Mouse (Mus musculus) forebrain, embryonic 10.5 days (tissue): ENCODE results near the gene Prnd. TPM values are rescaled to one million over a fixed set of nuclear protein-coding genes. Genes with fewer than 3 reads are reported as not detected.
A peak's percentile ranks its signal among the peaks of the same experiment; 100 is the strongest.

Source experiments
- DNase-seq: peaks from one replicate; pipeline ENCODE4 v3.0.0-alpha.2; 2017; ENCODE audit warnings: low spot score; ENCODE audit errors: extremely low spot score
- H3K27ac ChIP-seq: fragments of 300-500 bp; sonication (generic); 2 replicates; pipeline ENCODE4 v1.5.1; 2016; ENCODE audit warnings: mild to moderate bottlenecking
- H3K27me3 ChIP-seq: fragments of 300-500 bp; sonication (generic); 2 replicates; pipeline ENCODE4 v1.6.1; 2016; ENCODE audit warnings: mild to moderate bottlenecking; ENCODE audit not compliant: poor library complexity, severe bottlenecking
- H3K36me3 ChIP-seq: fragments of 300-500 bp; sonication (generic); replicated peaks from 2 replicates; pipeline ENCODE4 v1.6.1; 2016; ENCODE audit warnings: mild to moderate bottlenecking, moderate library complexity
- H3K4me1 ChIP-seq: fragments of 300-500 bp; sonication (generic); 2 replicates; pipeline ENCODE4 v1.6.1; 2016
- H3K4me3 ChIP-seq: fragments of 300-500 bp; sonication (generic); 2 replicates; pipeline ENCODE4 v1.5.1; 2016; ENCODE audit warnings: mild to moderate bottlenecking, moderate library complexity
- H3K9me3 ChIP-seq: fragments of 300-500 bp; sonication (generic); 2 replicates; pipeline ENCODE4 v1.6.1; 2016; ENCODE audit warnings: mild to moderate bottlenecking, moderate library complexity
- WGBS: fragments of 180-500 bp; shearing (Covaris S2); methylation state at CpG from one replicate; pipeline ENCODE4 v1.1.7; 2016; 5-methylcytosine and 5-hydroxymethylcytosine counted together
- polyA plus RNA-seq: library from polyadenylated mRNA; unstranded; fragments of >200 nt; fragmentation: Nextera tagmentation; extraction: Ambion mirVana; gene quantifications from 2 replicates; pipeline ENCODE4 v1.2.1, GENCODE M21; 2016

Prnd gene
- polyA plus RNA-seq, 1 experiment from 2014 or later: 3.9 TPM

GRCm38 (mm10) chr2:131912526-131913258 is 38.0 kb upstream of the Prnd start:
- DNase-seq: no peak
- peaks cover 3% of the 10 kb centered on the region for H3K36me3 ChIP-seq
- no peak overlapping the region for H3K27ac ChIP-seq
- no peak overlapping the region for H3K4me3 ChIP-seq
- WGBS: 78% methylated on average over 8 of the region's 8 CpGs
- peaks cover 35% of the 10 kb centered on the region for H3K4me1 ChIP-seq
- no peaks in the 10 kb centered on the region for H3K9me3 ChIP-seq
- H3K27me3 ChIP-seq: peaks cover 31% of the 10 kb centered on the region

GRCm38 (mm10) chr2:131932275-131932902 is 18.3 kb upstream of the Prnd start:
- H3K27me3 ChIP-seq: no peaks in the 10 kb centered on the region
- 77% methylated on average over 7 of the region's 7 CpGs for WGBS
- H3K4me3 ChIP-seq: no peak overlapping the region
- H3K9me3 ChIP-seq: peaks cover 2% of the 10 kb centered on the region; the same call in 1 of the 2 replicates
- peaks cover 17% of the 10 kb centered on the region for H3K4me1 ChIP-seq
- no peak for DNase-seq
- no peak overlapping the region for H3K27ac ChIP-seq
- peaks cover 10% of the 10 kb centered on the region for H3K36me3 ChIP-seq

GRCm38 (mm10) chr2:131933013-131933412 is 17.6 kb upstream of the Prnd start:
- Histone ChIP-seq H3K27ac (peak overlapping the region; percentile 62), H3K27me3 (no peaks in the 10 kb centered on the region), H3K9me3 (peaks cover 2% of the 10 kb centered on the region; the same call in 1 of the 2 replicates), H3K4me3 (no peak overlapping the region), H3K36me3 (peaks cover 10% of the 10 kb centered on the region), H3K4me1 (peaks cover 17% of the 10 kb centered on the region)
- no peak for DNase-seq
- WGBS: 32% methylated on average over 6 of the region's 6 CpGs

- Histone ChIP-seq H3K4me3 (no peak overlapping the region), H3K36me3 (peaks cover 10% of the 10 kb centered on the region), H3K27ac (peak overlapping the region; percentile 62; the same call in 1 of the 2 replicates), H3K27me3 (no peaks in the 10 kb centered on the region), H3K9me3 (peaks cover 2% of the 10 kb centered on the region; the same call in 1 of the 2 replicates), H3K4me1 (peaks cover 17% of the 10 kb centered on the region)
- no peak for DNase-seq
- WGBS: 42% methylated on average over 3 of the region's 3 CpGs
Measured at GRCm38 (mm10) chr2:131933598-131933997, 17.1 kb upstream of the Prnd start.

DNA sequence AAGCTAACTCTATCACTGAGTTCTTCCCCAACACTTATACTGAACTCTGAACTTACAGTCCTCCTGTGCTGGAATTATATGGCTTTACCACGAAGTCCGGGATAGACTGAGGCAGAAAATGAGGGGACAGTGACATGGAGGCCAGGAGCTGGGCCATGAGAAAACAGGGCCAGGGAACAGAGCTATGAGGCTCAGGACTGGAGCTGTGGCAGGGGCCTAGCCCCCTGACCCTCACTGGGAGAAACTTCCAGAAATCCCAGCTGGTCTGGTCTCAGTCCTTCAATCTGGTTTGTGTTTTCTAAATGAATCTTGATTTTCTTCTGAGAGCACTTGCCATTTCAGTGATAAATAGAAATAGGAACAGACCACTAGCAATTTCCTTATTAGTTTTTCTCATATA is 16.4 kb upstream of the Prnd start:
- no peak overlapping the region for H3K4me3 ChIP-seq
- no peak for DNase-seq
- H3K4me1 ChIP-seq: peaks cover 17% of the 10 kb centered on the region
- H3K9me3 ChIP-seq: peaks cover 2% of the 10 kb centered on the region; the same call in 1 of the 2 replicates
- H3K27me3 ChIP-seq: no peaks in the 10 kb centered on the region
- WGBS: 89% methylated on average over 2 of the region's 2 CpGs
- peaks cover 10% of the 10 kb centered on the region for H3K36me3 ChIP-seq
- H3K27ac ChIP-seq: no peak overlapping the region

- 82% methylated on average over 10 of the region's 10 CpGs for WGBS
- peaks cover 2% of the 10 kb centered on the region; the same call in 1 of the 2 replicates for H3K9me3 ChIP-seq
- H3K36me3 ChIP-seq: peaks cover 10% of the 10 kb centered on the region
- no peak overlapping the region for H3K4me3 ChIP-seq
- H3K27ac ChIP-seq: no peak overlapping the region
- peaks cover 17% of the 10 kb centered on the region for H3K4me1 ChIP-seq
- no peak for DNase-seq
- H3K27me3 ChIP-seq: no peaks in the 10 kb centered on the region
Measured at GRCm38 (mm10) chr2:131935390-131936105, 15.1 kb upstream of the Prnd start.

DNA sequence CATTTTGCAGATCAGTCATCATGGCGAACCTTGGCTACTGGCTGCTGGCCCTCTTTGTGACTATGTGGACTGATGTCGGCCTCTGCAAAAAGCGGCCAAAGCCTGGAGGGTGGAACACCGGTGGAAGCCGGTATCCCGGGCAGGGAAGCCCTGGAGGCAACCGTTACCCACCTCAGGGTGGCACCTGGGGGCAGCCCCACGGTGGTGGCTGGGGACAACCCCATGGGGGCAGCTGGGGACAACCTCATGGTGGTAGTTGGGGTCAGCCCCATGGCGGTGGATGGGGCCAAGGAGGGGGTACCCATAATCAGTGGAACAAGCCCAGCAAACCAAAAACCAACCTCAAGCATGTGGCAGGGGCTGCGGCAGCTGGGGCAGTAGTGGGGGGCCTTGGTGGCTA is 14.3 kb upstream of the Prnd start:
- Histone ChIP-seq H3K4me1 (peaks cover 17% of the 10 kb centered on the region), H3K4me3 (no peak overlapping the region), H3K36me3 (peaks cover 10% of the 10 kb centered on the region), H3K27ac (no peak overlapping the region), H3K27me3 (no peaks in the 10 kb centered on the region), H3K9me3 (peaks cover 2% of the 10 kb centered on the region; the same call in 1 of the 2 replicates)
- WGBS: 97% methylated on average over 10 of the region's 10 CpGs
- no peak for DNase-seq

DNA sequence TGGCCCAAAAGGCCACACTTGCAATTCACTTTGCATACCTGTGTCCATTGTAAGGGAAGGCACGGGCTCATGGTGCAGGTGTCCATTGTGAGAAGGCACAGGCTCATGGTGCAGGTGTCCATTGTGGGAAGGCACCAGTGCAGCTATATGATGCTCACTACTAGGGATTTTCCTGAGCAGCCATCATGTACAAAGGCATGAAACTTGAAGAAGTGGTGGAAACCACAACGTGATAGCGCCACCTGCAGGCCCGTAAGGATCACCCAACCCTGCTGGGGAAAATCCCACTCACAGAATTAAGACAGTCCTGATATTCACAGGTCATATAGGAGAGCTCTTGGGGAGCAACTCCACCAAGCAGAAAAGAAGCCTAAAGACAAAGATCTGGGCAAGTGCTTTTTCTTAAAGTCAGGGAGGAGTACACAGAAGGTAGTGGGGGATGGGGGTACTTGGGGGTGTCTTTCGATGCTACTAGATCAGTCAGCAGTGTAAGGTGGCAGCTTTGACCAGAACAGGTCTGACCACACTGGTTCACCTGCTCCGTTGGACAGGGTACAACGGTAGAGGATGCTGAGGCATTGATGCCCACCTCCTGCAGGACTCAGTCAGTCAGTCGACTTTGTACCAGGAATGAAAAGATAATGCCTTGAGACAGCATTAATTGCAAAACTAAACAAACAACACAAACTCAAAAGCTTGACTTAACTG is 11.1 kb upstream of the Prnd start:
- WGBS: 40% methylated on average over 8 of the region's 8 CpGs
- H3K4me1 ChIP-seq: no peaks in the 10 kb centered on the region

DNA sequence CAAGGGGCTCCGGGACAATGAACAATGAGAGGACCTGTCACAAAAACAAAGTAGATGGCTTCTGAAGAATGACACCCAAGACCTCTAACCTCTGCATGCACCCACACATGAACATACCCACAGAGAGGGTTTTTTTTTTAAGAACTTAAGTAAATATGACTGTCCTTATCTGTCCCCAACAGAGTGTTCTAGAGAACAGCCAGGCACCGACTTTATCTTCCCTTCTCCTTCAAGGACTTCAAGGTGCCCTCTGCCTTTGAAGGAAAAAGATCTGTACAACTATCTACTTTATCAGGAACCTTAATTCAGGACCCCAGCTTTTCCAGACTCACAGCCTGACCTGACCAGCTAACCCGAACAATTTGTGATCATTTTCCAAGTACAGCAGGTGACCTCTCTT is 10.2 kb upstream of the Prnd start:
- Histone ChIP-seq H3K4me3 (no peak overlapping the region), H3K4me1 (no peaks in the 10 kb centered on the region), H3K27ac (no peak overlapping the region), H3K27me3 (no peaks in the 10 kb centered on the region), H3K9me3 (peaks cover 2% of the 10 kb centered on the region; the same call in 1 of the 2 replicates), H3K36me3 (peaks cover 10% of the 10 kb centered on the region)
- DNase-seq: no peak
- 87% methylated on average over 3 of the region's 3 CpGs for WGBS

More for the DNA sequence above, 11.1 kb upstream of the Prnd start:
- H3K4me3 ChIP-seq: no peak overlapping the region
- no peak overlapping the region for H3K27ac ChIP-seq
- peaks cover 2% of the 10 kb centered on the region; the same call in 1 of the 2 replicates for H3K9me3 ChIP-seq
- DNase-seq: peak; percentile 43
- peaks cover 10% of the 10 kb centered on the region for H3K36me3 ChIP-seq
- no peaks in the 10 kb centered on the region for H3K27me3 ChIP-seq

DNA sequence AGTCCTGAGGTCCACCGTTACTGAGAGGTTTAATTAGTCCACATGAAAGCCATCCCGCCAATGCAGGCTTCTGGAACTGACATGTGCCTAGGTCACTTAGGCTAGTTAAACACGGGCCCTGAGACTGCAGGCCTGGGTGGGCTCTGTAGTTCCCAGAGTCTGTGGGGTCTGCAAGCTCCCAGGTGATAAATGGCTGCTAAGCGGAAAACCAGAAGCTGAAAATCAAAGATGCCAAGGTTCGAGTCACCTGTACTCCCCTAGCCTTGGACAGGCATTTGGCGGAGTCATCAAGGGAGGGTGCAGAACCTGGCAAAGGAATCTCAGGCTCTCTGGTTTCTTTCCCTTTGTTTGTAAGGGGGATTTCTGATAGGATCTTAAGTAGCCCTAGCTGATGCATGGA is 9.2 kb upstream of the Prnd start:
- WGBS: 79% methylated on average over 6 of the region's 6 CpGs

DNA sequence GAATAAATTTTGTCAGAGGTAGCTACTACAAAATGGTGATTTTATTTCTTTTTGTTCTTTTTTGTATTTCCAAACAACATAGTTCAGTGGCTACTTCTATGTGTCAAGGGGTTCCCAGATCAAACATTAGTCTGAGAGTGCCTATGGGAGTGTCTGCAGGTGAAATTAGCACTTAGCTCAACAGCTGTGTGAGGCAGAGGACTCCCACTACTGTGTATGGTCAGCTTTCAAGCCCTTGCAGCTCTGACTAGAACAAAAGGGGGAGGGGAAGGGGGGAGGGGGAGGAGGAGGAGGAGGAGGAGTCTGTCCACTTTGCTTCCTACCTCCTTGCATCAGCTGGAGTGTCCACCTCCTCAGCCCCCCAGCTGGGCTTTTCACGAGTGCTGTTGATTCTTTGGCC is 6.3 kb upstream of the Prnd start:
- DNase-seq: no peak
- Histone ChIP-seq H3K36me3 (no peaks in the 10 kb centered on the region), H3K4me3 (no peak overlapping the region), H3K27me3 (peaks cover 4% of the 10 kb centered on the region; the same call in 1 of the 2 replicates), H3K27ac (no peak overlapping the region), H3K4me1 (peaks cover 13% of the 10 kb centered on the region), H3K9me3 (no peaks in the 10 kb centered on the region)
- WGBS: 28% methylated on average over 1 of the region's 1 CpGs

More for the DNA sequence above, 9.2 kb upstream of the Prnd start:
- DNase-seq: no peak
- Histone ChIP-seq H3K36me3 (peaks cover 7% of the 10 kb centered on the region), H3K4me3 (no peak overlapping the region), H3K27ac (no peak overlapping the region), H3K27me3 (no peaks in the 10 kb centered on the region), H3K4me1 (no peaks in the 10 kb centered on the region), H3K9me3 (peaks cover under 1% of the 10 kb centered on the region; the same call in 1 of the 2 replicates)

GRCm38 (mm10) chr2:131945225-131945624 is 5.4 kb upstream of the Prnd start:
- no peak overlapping the region for H3K27ac ChIP-seq
- DNase-seq: no peak
- 93% methylated on average over 8 of the region's 8 CpGs for WGBS

More at GRCm38 (mm10) chr2:131945225-131945624, 5.4 kb upstream of the Prnd start:
- Histone ChIP-seq H3K27me3 (peaks cover 10% of the 10 kb centered on the region), H3K36me3 (no peaks in the 10 kb centered on the region), H3K4me3 (no peak overlapping the region), H3K4me1 (peaks cover 16% of the 10 kb centered on the region), H3K9me3 (no peaks in the 10 kb centered on the region)
